Mouse (Mus musculus): Measurements from ENCODE around the gene Garnl3.

DNA sequence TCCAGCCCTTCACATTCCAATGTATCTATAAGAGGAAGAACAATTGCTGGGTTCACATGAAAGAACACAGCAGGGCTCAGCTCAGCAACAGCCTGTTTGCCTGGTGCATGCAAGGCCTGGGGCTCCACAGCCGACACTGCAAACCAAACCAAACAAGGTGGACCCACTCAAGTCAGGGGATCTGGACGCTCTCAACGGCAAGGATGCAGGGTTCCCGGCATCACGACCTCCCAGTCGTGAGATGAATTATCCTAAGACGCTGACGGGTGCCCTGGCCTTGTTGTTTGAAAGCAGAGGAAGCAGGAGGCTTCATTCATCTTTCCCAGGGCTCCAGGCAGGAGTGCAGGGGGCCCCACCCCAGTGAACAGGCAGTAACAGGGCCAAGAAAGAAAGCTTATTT, 145.6 kb downstream of the Garnl3 start:
- TF ChIP-seq CTCF (IDR thresholded peaks at IDR 0.05; ENCODE audit: low read depth) (no peak), EP300 (IDR thresholded peaks at IDR 0.05; ENCODE audit: low read depth) (no peak)
